Mouse (Mus musculus): ENCODE measurements at regions not wholly inside any gene's neighbourhood (a gene's known extent, or its start where the extent isn't known, plus 50 kb on each side); places are given as distances from the start of the nearest gene placed in this dataset.
"Not testable (repeated sequence)": the region's sequence is repeated elsewhere in the genome, so short reads cannot be mapped to it uniquely, and the experiment has no call there.

- intact Hi-C loops (cut with DNase I): no loop called here
These were observed 69.4 kb upstream of the Dph6 start for GRCm38 (mm10) chr2:114723971-114724666.

DNA sequence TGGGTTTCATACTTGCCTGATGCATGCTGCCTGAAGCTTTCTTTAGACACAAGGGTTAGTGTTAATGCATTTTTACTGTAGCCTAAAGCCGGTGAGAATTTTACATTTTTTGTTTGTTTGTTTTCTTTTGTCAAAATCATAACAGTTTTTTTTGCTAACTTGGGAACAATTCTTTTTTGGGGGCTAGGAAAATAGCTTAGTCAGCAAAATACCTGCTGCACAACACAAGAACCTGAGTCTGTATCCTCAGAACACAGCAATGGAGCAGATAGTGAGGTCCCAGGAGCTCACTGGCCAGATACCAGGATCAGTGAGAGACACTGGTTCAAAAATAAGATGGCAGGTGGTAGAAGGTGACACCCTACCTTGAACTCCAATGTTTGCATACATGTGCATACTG, 72.4 kb upstream of the Dph6 start:
- intact Hi-C loops (cut with DNase I): no loop called here

DNA sequence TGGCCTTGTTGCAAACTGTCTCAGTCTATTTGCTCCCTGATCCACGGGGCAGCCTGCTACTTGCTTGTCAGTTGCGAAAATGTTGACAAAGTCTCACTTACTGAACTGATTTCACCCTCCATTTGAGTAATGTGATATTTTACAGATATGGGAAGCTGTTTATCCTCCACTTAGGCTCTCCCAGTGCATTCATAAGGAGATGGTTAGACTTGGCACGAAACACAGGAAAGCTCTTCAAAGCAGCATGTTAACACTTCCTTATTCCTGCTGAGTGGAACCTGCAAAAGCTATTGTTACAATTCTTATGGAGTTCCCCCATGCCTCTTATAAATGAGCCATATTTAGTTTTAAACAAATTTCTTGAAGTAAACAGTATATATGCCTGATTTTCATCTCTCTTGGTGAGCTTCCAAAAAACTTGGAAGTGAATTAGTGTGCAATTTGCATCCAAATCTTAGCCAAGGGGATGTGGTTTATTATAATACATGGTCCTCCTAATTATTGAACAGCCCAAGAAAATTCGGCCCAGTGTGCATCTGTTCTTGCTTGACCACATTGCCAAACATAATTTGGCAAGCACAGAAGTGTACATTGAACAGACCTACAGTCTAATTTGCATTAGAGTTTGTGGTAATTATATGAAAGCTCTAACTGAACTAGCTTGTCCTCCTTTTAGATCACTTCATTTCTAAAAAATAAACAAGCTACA, 80.3 kb upstream of the Dph6 start:
- intact Hi-C loops (cut with DNase I): no loop called here

DNA sequence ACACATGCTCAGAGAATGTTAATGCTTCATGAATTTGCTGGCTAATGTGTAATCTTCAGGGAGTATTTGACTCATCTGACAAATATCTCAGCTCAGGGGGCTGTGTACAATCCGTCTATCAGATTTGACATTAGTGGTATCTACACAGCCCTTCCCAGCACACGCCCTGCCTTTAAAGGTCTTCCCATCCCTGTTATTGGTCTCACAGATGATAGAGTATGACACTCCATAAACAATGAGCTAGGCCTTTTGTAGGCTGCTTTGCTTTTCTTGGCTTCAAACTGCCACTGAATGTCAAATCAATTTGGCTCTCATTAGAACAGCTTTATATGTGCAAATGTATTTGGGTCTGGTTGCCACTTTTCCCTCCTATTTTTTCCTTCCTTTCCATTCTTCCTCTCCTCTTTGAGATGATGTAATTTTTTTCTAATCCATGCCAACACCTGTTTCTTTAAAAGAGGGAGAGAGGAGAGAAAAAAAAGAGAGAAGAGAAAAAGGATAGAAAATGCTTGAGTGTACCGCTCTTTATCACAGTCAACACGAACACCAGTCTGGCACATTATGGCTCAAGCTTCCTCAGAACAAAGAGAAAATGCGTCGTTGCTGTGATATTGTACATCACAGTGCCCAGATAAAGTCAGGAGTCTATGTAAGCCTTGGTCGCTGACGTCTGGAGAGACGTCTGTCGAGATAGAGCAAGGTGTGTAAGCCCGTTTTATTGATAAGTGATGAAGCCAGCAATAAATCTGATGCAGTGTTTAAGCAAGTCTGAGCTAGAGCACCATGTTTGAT, 84.9 kb upstream of the Dph6 start:
- intact Hi-C loops (cut with DNase I): no loop called here

GRCm38 (mm10) chr2:114763276-114763675, 108.5 kb upstream of the Dph6 start:
- intact Hi-C loops (cut with DNase I): no loop called here

DNA sequence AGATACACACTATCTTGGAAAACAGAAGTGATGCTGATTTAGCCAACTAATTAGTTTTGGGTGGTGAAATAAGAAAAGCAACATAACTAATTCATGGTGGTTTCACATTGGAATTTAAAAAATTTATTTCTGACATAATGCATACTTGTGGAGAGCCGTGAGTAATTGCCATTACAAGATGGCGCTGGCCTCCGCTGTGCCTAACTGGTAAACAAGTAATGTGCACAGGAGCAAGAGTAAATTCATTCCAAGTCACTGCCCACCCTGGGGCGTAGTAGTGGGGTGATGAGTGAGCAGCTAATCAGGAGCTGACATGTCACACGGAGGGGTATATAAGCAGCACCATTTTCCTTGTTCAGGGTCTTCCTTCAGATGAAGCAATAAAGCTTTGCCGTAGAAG, 119.0 kb upstream of the Dph6 start:
- intact Hi-C loops (cut with DNase I): not testable (repeated sequence)

GRCm38 (mm10) chr2:114774278-114774677, 119.5 kb upstream of the Dph6 start:
- intact Hi-C loops (cut with DNase I): no loop called here

GRCm38 (mm10) chr2:114775532-114775931, 120.8 kb upstream of the Dph6 start:
- intact Hi-C loops (cut with DNase I): no loop called here

GRCm38 (mm10) chr2:114776176-114776575, 121.4 kb upstream of the Dph6 start:
- intact Hi-C loops (cut with DNase I): no loop called here

DNA sequence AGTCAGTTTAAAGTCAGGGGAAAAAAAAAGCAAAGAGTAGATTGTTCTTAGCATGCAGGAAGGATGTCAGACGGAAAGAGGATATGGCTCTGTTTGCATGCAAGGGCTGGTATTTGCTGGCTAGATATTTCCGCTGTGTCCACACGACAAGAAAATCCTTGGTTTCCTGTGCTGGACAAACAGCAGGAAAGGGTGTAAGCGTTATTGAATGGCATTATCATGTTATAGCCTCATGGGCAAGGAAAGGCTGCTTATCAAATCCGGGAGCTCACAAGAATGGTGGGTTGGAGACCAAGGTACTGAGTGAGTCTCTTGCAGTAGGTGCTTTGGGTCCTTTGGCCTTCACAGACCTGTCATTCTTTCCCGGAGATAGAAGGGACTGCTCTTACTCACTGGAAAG, 127.7 kb upstream of the Dph6 start:
- intact Hi-C loops (cut with DNase I): no loop called here

DNA sequence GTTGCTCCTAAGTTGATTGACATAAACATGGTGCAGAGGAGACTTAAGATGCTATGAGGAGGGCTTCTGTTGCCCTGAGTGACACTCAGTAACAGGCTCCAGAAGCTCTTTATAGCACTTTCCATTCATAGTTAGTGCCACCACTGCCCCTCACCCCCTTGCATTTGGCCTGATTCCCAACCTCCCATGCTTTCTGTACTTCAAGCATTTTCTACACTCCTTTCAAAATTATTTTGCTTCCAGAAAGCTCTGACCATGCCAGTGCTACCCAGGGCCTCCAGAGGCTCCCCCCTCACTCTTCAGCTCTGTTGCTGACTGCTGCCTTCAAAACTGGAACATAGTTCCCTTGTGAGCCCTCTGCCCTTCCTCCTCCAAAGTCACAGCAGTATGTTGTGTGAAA, 129.4 kb upstream of the Dph6 start:
- intact Hi-C loops (cut with DNase I): no loop called here

- intact Hi-C loops (cut with DNase I): no loop called here
These were observed 133.5 kb upstream of the Dph6 start for GRCm38 (mm10) chr2:114788251-114788650.

- intact Hi-C loops (cut with DNase I): no loop called here
These were observed 142.0 kb upstream of the Dph6 start for GRCm38 (mm10) chr2:114796630-114797290.

GRCm38 (mm10) chr2:114797291-114797650, 142.5 kb upstream of the Dph6 start:
- intact Hi-C loops (cut with DNase I): no loop called here

DNA sequence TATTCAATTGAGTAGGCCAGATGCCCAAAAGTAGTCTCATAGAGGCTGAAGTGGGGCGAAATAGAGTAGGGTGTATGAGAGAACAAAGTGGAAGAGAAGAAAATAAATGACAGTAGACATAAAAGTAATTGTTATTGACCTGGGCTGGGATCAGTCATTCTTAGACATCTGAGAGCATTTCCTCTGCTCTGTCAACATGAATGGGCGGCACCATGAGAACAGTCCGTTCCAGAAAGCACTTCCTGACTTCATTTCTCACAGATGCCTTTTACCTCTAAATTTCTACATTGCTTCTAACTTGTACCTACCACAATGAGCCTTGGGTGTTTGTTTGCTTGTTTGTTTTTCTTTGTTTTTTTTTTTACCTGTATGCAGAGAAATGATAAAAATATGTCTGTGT, 148.5 kb upstream of the Dph6 start:
- intact Hi-C loops (cut with DNase I): no loop called here

DNA sequence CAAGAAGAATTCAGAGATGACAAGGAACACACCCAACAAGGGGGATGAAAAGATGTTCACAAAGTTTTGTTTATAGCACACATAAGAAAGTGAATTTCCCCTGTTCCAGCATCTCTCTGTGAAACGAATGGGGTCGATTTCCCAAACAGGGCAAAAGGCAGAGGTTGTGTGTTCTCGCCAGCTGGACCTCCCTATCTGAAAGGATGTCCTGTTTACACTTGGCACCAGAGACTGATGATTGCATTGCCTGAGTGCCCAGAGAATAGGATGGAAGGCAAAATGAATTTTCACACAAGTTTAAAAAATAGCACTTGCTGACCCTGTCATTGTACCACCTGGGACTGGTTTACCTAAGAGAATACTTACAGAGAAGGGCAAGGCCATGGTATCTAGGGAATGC, 149.2 kb upstream of the Dph6 start:
- intact Hi-C loops (cut with DNase I): no loop called here

DNA sequence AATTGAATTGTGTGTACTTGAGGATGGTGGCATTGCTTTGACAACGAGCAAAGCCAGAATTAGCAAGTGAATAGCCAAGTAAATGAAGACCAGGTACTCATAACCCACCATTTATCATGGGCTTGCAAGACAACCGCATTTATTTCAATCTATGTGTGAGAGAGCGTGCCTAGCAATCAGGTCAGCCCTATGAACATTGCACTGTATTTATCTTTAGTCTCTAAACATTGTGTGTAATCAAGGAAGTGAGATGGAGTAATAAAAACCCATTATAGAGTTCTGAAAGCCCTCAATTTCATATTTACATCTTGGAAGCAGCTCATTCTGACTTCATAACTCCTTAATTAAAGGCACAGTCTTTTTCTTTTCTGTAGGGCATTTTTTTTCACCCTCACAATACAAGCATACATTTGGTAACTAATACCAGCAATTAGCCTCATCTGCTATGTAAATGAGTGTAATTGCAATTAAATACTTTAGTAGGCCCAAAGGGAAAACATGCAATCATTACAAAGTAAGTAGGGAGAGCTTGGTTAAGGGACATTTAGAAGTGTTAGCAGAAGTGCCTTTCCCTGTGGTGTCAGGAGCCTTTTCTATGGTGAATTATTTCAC, 150.8 kb upstream of the Dph6 start:
- intact Hi-C loops (cut with DNase I): no loop called here

- intact Hi-C loops (cut with DNase I): no loop called here
These were observed 153.3 kb upstream of the Dph6 start for GRCm38 (mm10) chr2:114808046-114808445.

- intact Hi-C loops (cut with DNase I): no loop called here
These were observed 157.6 kb upstream of the Dph6 start for GRCm38 (mm10) chr2:114812141-114812902.

DNA sequence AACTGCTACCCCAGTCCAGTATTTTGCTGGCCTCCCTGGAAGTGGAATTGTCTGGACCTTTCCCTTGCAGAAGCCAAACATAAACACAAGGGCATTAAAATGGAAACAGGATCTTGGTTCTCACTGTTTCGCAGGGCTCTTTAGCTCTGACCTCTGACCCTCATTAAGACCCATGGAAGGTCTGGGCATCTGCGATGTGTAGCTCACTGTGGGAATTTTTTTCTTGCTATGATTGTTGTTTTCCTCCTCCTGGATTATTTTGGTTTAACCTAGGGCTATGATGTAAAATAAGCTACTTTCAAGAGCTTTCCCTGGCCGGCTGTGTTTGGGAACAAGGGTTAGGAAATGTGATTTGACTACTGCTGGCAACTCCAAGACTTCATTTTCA, 158.1 kb upstream of the Dph6 start:
- intact Hi-C loops (cut with DNase I): no loop called here

- intact Hi-C loops (cut with DNase I): no loop called here
These were observed 167.9 kb upstream of the Dph6 start for GRCm38 (mm10) chr2:114822657-114823056.

Data from adrenal gland (tissue).